Mouse (Mus musculus): Measurements from ENCODE around the gene Tinf2.

DNA sequence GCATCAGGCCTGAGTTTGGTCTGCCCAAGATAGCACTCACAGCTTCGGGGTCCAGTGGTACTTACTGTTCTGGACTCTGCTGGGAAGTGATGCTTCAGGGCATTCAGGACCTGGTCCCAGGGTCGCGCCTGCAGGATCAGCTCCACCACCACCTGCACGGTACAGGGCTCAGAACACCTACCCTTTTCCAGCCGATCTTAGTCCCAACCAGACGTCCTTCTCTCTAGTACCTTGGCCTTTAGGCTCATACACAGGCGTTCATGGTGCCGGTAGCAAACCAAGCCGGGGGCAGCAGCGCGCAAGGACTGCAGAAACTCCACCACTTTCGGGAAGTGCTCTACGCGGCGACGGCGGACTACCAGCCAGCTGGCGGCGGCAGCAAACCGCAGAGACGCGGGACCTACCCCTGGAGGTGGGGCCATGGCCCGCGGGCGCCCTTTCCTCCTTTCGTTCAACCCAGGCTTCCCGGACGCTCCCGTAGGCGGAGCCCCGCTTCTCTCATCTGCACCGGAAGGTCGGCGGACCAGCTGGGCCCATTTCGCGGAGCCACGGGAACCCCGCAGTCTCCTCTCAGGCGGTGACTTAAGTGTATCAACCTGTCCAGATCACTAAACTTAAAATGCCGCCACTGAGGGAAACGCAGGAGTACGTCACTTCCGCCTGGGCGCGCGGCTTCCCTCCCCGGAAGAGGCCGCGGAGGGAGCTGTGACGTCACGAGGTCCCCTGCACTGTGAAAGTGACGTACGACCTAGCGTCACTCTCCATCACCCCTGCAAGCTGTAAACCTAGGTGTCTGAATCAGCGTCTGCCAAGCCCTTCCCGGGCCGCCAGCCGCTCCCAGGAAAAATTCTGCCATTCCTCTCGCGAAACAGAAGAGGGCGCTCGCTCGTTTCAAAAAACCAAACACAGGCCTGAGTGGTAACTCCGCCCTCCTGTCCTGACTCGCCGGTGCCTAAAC is at the start of gene Tinf2:
- TF ChIP-seq CTCF (IDR thresholded peaks at IDR 0.05; ENCODE audit: control insufficient read depth, insufficient read depth, low read length) (peak; percentile 67), POLR2A (IDR thresholded peaks at IDR 0.05; ENCODE audit: borderline replicate concordance, control insufficient read depth, low read depth, low read length) (peak; percentile 58; the same call in 1 of the 2 replicates)

All from bone marrow, adult 2 months (tissue).